Mouse (Mus musculus) heart, postnatal 0 days (tissue): ENCODE data around the gene Ccdc124.

Experiments used
- CTCF ChIP-seq: IDR thresholded peaks from 2 replicates; pipeline ENCODE4 v1.5.1; 2016; ENCODE audit warnings: antibody characterized with exemption, control low read depth, low read depth
- EP300 ChIP-seq: IDR thresholded peaks from 2 replicates; pipeline ENCODE4 v1.6.1; 2016; ENCODE audit warnings: antibody characterized with exemption, low read depth

GRCm38 (mm10) chr8:70852595-70853231 is 21.0 kb downstream of the Ccdc124 start:
- TF ChIP-seq CTCF, result no peak
- TF ChIP-seq EP300, result no peak
